In genomic region chr2:131557896-131558295, GRCm38 (mm10) we compare ENCODE assay signal across 30 mouse cellular contexts. TPM values are rescaled to one million over a fixed set of nuclear protein-coding genes. Genes with fewer than 3 reads are reported as not detected.
DNase-seq lines count a peak whose midpoint lies in the region; ATAC-seq and TF ChIP-seq lines count a peak whose summit lies in the region.
"Had no signal": no experiment of that assay in that cellular context is flagged by ENCODE, and none has a peak within 500 bp of the region (broad histone marks: within the 10 kb centered on the region; RNA-seq: fewer than 3 reads in every experiment).

No protein-coding gene starts in this region.

- WGBS in forebrain, postnatal 0 days = 66% methylated on average over 2 of the region's 2 CpGs
- 69% methylated on average over 2 of the region's 2 CpGs for WGBS in forebrain, embryonic 15.5 days
- WGBS in hindbrain, postnatal 0 days = 53% methylated on average over 2 of the region's 2 CpGs
- WGBS in hindbrain, embryonic 16.5 days = 65% methylated on average over 2 of the region's 2 CpGs
- whole genome bisulfite sequencing in olfactory bulb, adult 2 months = 77% methylated on average over 2 of the region's 2 CpGs

- peaks cover 33% of the 10 kb centered on the region for H3K27me3 ChIP-seq in forebrain, postnatal 0 days (ENCODE audit: insufficient read depth, low read length)
- peaks cover 43% of the 10 kb centered on the region for H3K27me3 ChIP-seq in forebrain, embryonic 15.5 days
- peaks cover 17% of the 10 kb centered on the region for H3K27me3 ChIP-seq in hindbrain, postnatal 0 days (ENCODE audit: insufficient read depth, low read length)
- peaks cover 37% of the 10 kb centered on the region for H3K27me3 ChIP-seq in hindbrain, embryonic 16.5 days (replicated peaks; ENCODE audit: control insufficient read depth, insufficient read depth, low read length)

- no peak overlapping the region for H3K4me3 ChIP-seq in forebrain, postnatal 0 days (ENCODE audit: low read depth, low read length)
- no peak overlapping the region for H3K4me3 ChIP-seq in forebrain, embryonic 15.5 days
- no peak overlapping the region for H3K4me3 ChIP-seq in hindbrain, postnatal 0 days (ENCODE audit: low read length)
- no peak overlapping the region for H3K4me3 ChIP-seq in hindbrain, embryonic 16.5 days (ENCODE audit: low read length)
- H3K4me3 ChIP-seq in olfactory bulb, adult 2 months (ENCODE audit: insufficient read depth, low read depth, low read length) = peak overlapping the region; percentile 16
- H3K4me3 ChIP-seq: forebrain, embryonic 13.5 days; intestine, embryonic 15.5 days; limb, embryonic 10.5 days; midbrain, embryonic 15.5 days; neural tube, embryonic 12.5 days had no signal

- no peak for TF ChIP-seq POLR2A in olfactory bulb, adult 2 months (IDR thresholded peaks at IDR 0.05; ENCODE audit: insufficient read depth, low read depth, low read length)

- H3K4me1 ChIP-seq in forebrain, postnatal 0 days (ENCODE audit: insufficient read depth) = no peaks in the 10 kb centered on the region; the same call in 1 of the 2 replicates
- H3K4me1 ChIP-seq in forebrain, embryonic 15.5 days = peaks cover 22% of the 10 kb centered on the region
- H3K4me1 ChIP-seq in hindbrain, postnatal 0 days (ENCODE audit: insufficient read depth, low read length) = 0 out of 2 replicates have a peak, but pooled peaks cover 1% of the 10 kb centered on the region
- peaks cover 13% of the 10 kb centered on the region for H3K4me1 ChIP-seq in hindbrain, embryonic 16.5 days (ENCODE audit: control insufficient read depth, insufficient read depth, low read depth, low read length)
- peaks cover 32% of the 10 kb centered on the region for H3K4me1 ChIP-seq in olfactory bulb, adult 2 months (ENCODE audit: control insufficient read depth, insufficient read depth, low read length)

- TF ChIP-seq CTCF in forebrain, postnatal 0 days (IDR thresholded peaks at IDR 0.05; ENCODE audit: low read depth) = no peak
- no peak for TF ChIP-seq CTCF in hindbrain, postnatal 0 days (IDR thresholded peaks at IDR 0.05; ENCODE audit: low read depth)
- TF ChIP-seq CTCF in olfactory bulb, adult 2 months (IDR thresholded peaks at IDR 0.05; ENCODE audit: insufficient read depth, low read depth, low read length) = no peak

- H3K9ac ChIP-seq in forebrain, postnatal 0 days = no peak overlapping the region
- no peak overlapping the region for H3K9ac ChIP-seq in forebrain, embryonic 15.5 days (replicated peaks)
- H3K9ac ChIP-seq in hindbrain, postnatal 0 days (replicated peaks; ENCODE audit: low read length) = no peak overlapping the region
- no peak overlapping the region for H3K9ac ChIP-seq in hindbrain, embryonic 16.5 days (ENCODE audit: low read depth, low read length)
- H3K9ac ChIP-seq: forebrain, embryonic 13.5 days; hindbrain, embryonic 14.5 days; intestine, embryonic 15.5 days; liver, postnatal 0 days; midbrain, embryonic 15.5 days; neural tube, embryonic 12.5 days had no signal

- H3K9me3 ChIP-seq in forebrain, postnatal 0 days (ENCODE audit: low read length) = no peaks in the 10 kb centered on the region
- no peaks in the 10 kb centered on the region for H3K9me3 ChIP-seq in forebrain, embryonic 15.5 days
- no peaks in the 10 kb centered on the region for H3K9me3 ChIP-seq in hindbrain, postnatal 0 days (ENCODE audit: low read length)
- no peaks in the 10 kb centered on the region for H3K9me3 ChIP-seq in hindbrain, embryonic 16.5 days (ENCODE audit: control insufficient read depth, low read length)
- H3K9me3 ChIP-seq: forebrain, embryonic 13.5 days; intestine, embryonic 15.5 days; limb, embryonic 10.5 days; midbrain, embryonic 15.5 days; neural tube, embryonic 12.5 days had no signal

- H3K4me2 ChIP-seq in forebrain, postnatal 0 days (ENCODE audit: low read depth) = no peak overlapping the region
- H3K4me2 ChIP-seq in forebrain, embryonic 15.5 days (replicated peaks) = no peak overlapping the region
- no peak overlapping the region for H3K4me2 ChIP-seq in hindbrain, postnatal 0 days (ENCODE audit: low read depth, low read length)
- no peak overlapping the region for H3K4me2 ChIP-seq in hindbrain, embryonic 16.5 days (ENCODE audit: low read length)
- H3K4me2 ChIP-seq: forebrain, embryonic 13.5 days; heart, embryonic 11.5 days; hindbrain, embryonic 14.5 days; intestine, embryonic 15.5 days; midbrain, embryonic 15.5 days; neural tube, embryonic 12.5 days had no signal

- DNase-seq in forebrain, postnatal 0 days = peak; percentile 46
- DNase-seq in hindbrain, postnatal 0 days (ENCODE audit: low spot score) = peak; percentile 49
- peak; percentile 16 for DNase-seq in testis, postnatal 10 days (ENCODE audit: low spot score)
- DNase-seq in testis, postnatal 14 days (ENCODE audit: low spot score) = no peak
- no peak for DNase-seq in frontal cortex, postnatal 25 days (ENCODE audit: low spot score in 2 of 2)
- DNase-seq: adrenal gland, postnatal 10 days; B cell, adult 2 months; cerebellum, adult 9-11 months; gastrocnemius, postnatal 25 days; kidney, adult 9 months; kidney, postnatal 4 days; layer of hippocampus, adult 9-11 months; liver; liver, postnatal 0 days had no signal

- H3K27ac ChIP-seq in forebrain, postnatal 0 days (ENCODE audit: low read depth, low read length) = no peak overlapping the region
- no peak overlapping the region for H3K27ac ChIP-seq in forebrain, embryonic 15.5 days (replicated peaks)
- H3K27ac ChIP-seq in hindbrain, postnatal 0 days = no peak overlapping the region
- H3K27ac ChIP-seq in hindbrain, embryonic 16.5 days (ENCODE audit: low read depth, low read length) = no peak overlapping the region
- H3K27ac ChIP-seq in olfactory bulb, adult 2 months (ENCODE audit: insufficient read depth, low read depth, low read length) = no peak overlapping the region
- H3K27ac ChIP-seq: forebrain, embryonic 13.5 days; hindbrain, embryonic 14.5 days; intestine, embryonic 15.5 days; limb, embryonic 10.5 days; macrophage; midbrain, embryonic 15.5 days; neural tube, embryonic 12.5 days had no signal

- H3K36me3 ChIP-seq in forebrain, postnatal 0 days (ENCODE audit: insufficient read depth) = no peaks in the 10 kb centered on the region
- H3K36me3 ChIP-seq in forebrain, embryonic 15.5 days = no peaks in the 10 kb centered on the region
- no peaks in the 10 kb centered on the region for H3K36me3 ChIP-seq in hindbrain, postnatal 0 days (ENCODE audit: insufficient read depth, low read length)
- no peaks in the 10 kb centered on the region for H3K36me3 ChIP-seq in hindbrain, embryonic 16.5 days (ENCODE audit: control insufficient read depth, insufficient read depth, low read length)
- H3K36me3 ChIP-seq: G1E; intestine, embryonic 15.5 days; limb, embryonic 10.5 days; midbrain, embryonic 15.5 days; neural tube, embryonic 12.5 days had no signal

- 0 out of 2 replicates have a peak, but pooled peaks have one; percentile 18 for ATAC-seq in forebrain, postnatal 0 days
- no peak for ATAC-seq in forebrain, embryonic 15.5 days (replicated peaks)
- ATAC-seq in hindbrain, postnatal 0 days = no peak
- no peak for ATAC-seq in hindbrain, embryonic 16.5 days
- ATAC-seq: activated CD4-positive, CD25-positive, alpha-beta regulatory T cell, adult 4 months; forebrain, embryonic 13.5 days; intestine, embryonic 15.5 days; liver, postnatal 0 days; lung, postnatal 0 days; midbrain, embryonic 15.5 days had no signal

RNA-seq across cellular contexts. Expression of gene Adra1d, which starts 4.2 kb away (rescaled TPM):
- total RNA-seq in forebrain, postnatal 0 days (2014; rRNA removed) = 0.10 and 0.38 TPM in 2 replicates
- 0.26 and 0.67 TPM in 2 replicates for polyA plus RNA-seq in forebrain, postnatal 0 days (2015; fragmentation: Nextera tagmentation; extraction: Ambion mirVana)
- polyA plus RNA-seq in forebrain, embryonic 15.5 days (2015; fragmentation: Nextera tagmentation; extraction: Ambion mirVana) = 0.09 and 0.11 TPM in 2 replicates
- 4.1 and 5.1 TPM in 2 replicates for total RNA-seq in hindbrain, postnatal 0 days (2014; rRNA removed)
- 0.81 and 0.84 TPM in 2 replicates for polyA plus RNA-seq in hindbrain, postnatal 0 days (2015; fragmentation: Nextera tagmentation; extraction: Ambion mirVana)
- polyA plus RNA-seq in hindbrain, embryonic 16.5 days (2015; fragmentation: Nextera tagmentation; extraction: Ambion mirVana) = 0.29 and 0.65 TPM in 2 replicates
- polyA plus RNA-seq in olfactory bulb, adult 2 months (2012; ENCODE audit: insufficient read depth, insufficient read length, low replicate concordance, missing spikeins) = not detected in 2 replicates
- total RNA-seq: CH12.LX; common myeloid progenitor, adult 5-6 weeks; G1E had no signal
- polyA plus RNA-seq: activated CD4-positive, CD25-positive, alpha-beta regulatory T cell, adult 4 months; forebrain, embryonic 13.5 days; G1E; limb, embryonic 10.5 days; macrophage had no signal

Comparison
In these comparisons a context has a peak if more than half of its experiments do, and no peak if none do; other contexts are left out.
1. DNase-seq: peak in forebrain, postnatal 0 days (single experiment), hindbrain, postnatal 0 days (single experiment) and testis, postnatal 10 days (single experiment); none in testis, postnatal 14 days (single experiment) and frontal cortex, postnatal 25 days (0 of 2).